Mouse (Mus musculus): Measurements from ENCODE around the gene Vmn2r57.
"Not testable (repeated sequence)": the region's sequence is repeated elsewhere in the genome, so short reads cannot be mapped to it uniquely, and the experiment has no call there.

GRCm38 (mm10) chr7:41448596-41448995 lies at the start of gene Vmn2r57:
- not testable (repeated sequence) for TF ChIP-seq ZC3H11A (IDR thresholded peaks at IDR 0.05; ENCODE audit: borderline replicate concordance, low read depth, low read length); ZNF384 (IDR thresholded peaks at IDR 0.05; ENCODE audit: low read depth, low read length); HCFC1 (IDR thresholded peaks at IDR 0.05; ENCODE audit: borderline replicate concordance, insufficient read depth, low read length); MAFK (IDR thresholded peaks at IDR 0.05; ENCODE audit: insufficient read depth, low read depth, low read length); CHD2 (IDR thresholded peaks at IDR 0.05; ENCODE audit: low read depth, low read length)
